Mouse (Mus musculus): ENCODE data around the gene Jak2.

Jak2 gene

GRCm38 (mm10) chr19:29267075-29267868, 15.6 kb downstream of the Jak2 start:
- 0 out of 2 replicates have a peak, but pooled peaks cover 2% of the 10 kb centered on the region for H3K36me3 ChIP-seq (ENCODE audit: control insufficient read depth, insufficient read depth, low read length, poor library complexity, severe bottlenecking)
- DNase-seq (ENCODE audit: low read depth, low spot score), result no peak
- no peaks in the 10 kb centered on the region for H3K27me3 ChIP-seq (ENCODE audit: control insufficient read depth, insufficient read depth, low read length, poor library complexity, severe bottlenecking)

GRCm38 (mm10) chr19:29268788-29269321, 17.2 kb downstream of the Jak2 start:
- no peak for DNase-seq (ENCODE audit: low read depth, low spot score)
- 0 out of 2 replicates have a peak, but pooled peaks cover 2% of the 10 kb centered on the region for H3K36me3 ChIP-seq (ENCODE audit: control insufficient read depth, insufficient read depth, low read length, poor library complexity, severe bottlenecking)
- no peaks in the 10 kb centered on the region for H3K27me3 ChIP-seq (ENCODE audit: control insufficient read depth, insufficient read depth, low read length, poor library complexity, severe bottlenecking)

GRCm38 (mm10) chr19:29270226-29270625, 18.6 kb downstream of the Jak2 start:
- peak; percentile 37 for DNase-seq (ENCODE audit: low read depth, low spot score)

GRCm38 (mm10) chr19:29271147-29271578, 19.5 kb downstream of the Jak2 start:
- peak; percentile 87 for DNase-seq (ENCODE audit: low read depth, low spot score)
- Histone ChIP-seq H3K36me3 (ENCODE audit: control insufficient read depth, insufficient read depth, low read length, poor library complexity, severe bottlenecking) (peaks cover 5% of the 10 kb centered on the region; the same call in 1 of the 2 replicates), H3K27me3 (ENCODE audit: control insufficient read depth, insufficient read depth, low read length, poor library complexity, severe bottlenecking) (no peaks in the 10 kb centered on the region)

More at GRCm38 (mm10) chr19:29270226-29270625, 18.6 kb downstream of the Jak2 start:
- peaks cover 2% of the 10 kb centered on the region; the same call in 1 of the 2 replicates for H3K36me3 ChIP-seq (ENCODE audit: control insufficient read depth, insufficient read depth, low read length, poor library complexity, severe bottlenecking)
- H3K27me3 ChIP-seq (ENCODE audit: control insufficient read depth, insufficient read depth, low read length, poor library complexity, severe bottlenecking), result no peaks in the 10 kb centered on the region

GRCm38 (mm10) chr19:29272011-29272809, 20.6 kb downstream of the Jak2 start:
- no peaks in the 10 kb centered on the region for H3K27me3 ChIP-seq (ENCODE audit: control insufficient read depth, insufficient read depth, low read length, poor library complexity, severe bottlenecking)
- peak; percentile 56 for DNase-seq (ENCODE audit: low read depth, low spot score)

GRCm38 (mm10) chr19:29276414-29276813, 24.8 kb downstream of the Jak2 start:
- Histone ChIP-seq H3K27me3 (ENCODE audit: control insufficient read depth, insufficient read depth, low read length, poor library complexity, severe bottlenecking) (no peaks in the 10 kb centered on the region), H3K36me3 (ENCODE audit: control insufficient read depth, insufficient read depth, low read length, poor library complexity, severe bottlenecking) (peaks cover 10% of the 10 kb centered on the region; the same call in 1 of the 2 replicates)
- DNase-seq (ENCODE audit: low read depth, low spot score), result no peak

More at GRCm38 (mm10) chr19:29272011-29272809, 20.6 kb downstream of the Jak2 start:
- H3K36me3 ChIP-seq (ENCODE audit: control insufficient read depth, insufficient read depth, low read length, poor library complexity, severe bottlenecking), result peaks cover 8% of the 10 kb centered on the region; the same call in 1 of the 2 replicates

- no peaks in the 10 kb centered on the region for H3K27me3 ChIP-seq (ENCODE audit: control insufficient read depth, insufficient read depth, low read length, poor library complexity, severe bottlenecking)
- DNase-seq (ENCODE audit: low read depth, low spot score), result no peak
- H3K36me3 ChIP-seq (ENCODE audit: control insufficient read depth, insufficient read depth, low read length, poor library complexity, severe bottlenecking), result peaks cover 16% of the 10 kb centered on the region
Measured at GRCm38 (mm10) chr19:29278944-29279587, 27.4 kb downstream of the Jak2 start.

- DNase-seq (ENCODE audit: low read depth, low spot score), result no peak
- Histone ChIP-seq H3K27me3 (ENCODE audit: control insufficient read depth, insufficient read depth, low read length, poor library complexity, severe bottlenecking) (no peaks in the 10 kb centered on the region), H3K36me3 (ENCODE audit: control insufficient read depth, insufficient read depth, low read length, poor library complexity, severe bottlenecking) (peaks cover 17% of the 10 kb centered on the region)
Measured at GRCm38 (mm10) chr19:29285451-29285869, 33.8 kb downstream of the Jak2 start.

GRCm38 (mm10) chr19:29287863-29288262, 36.2 kb downstream of the Jak2 start:
- Histone ChIP-seq H3K27me3 (ENCODE audit: control insufficient read depth, insufficient read depth, low read length, poor library complexity, severe bottlenecking) (no peaks in the 10 kb centered on the region), H3K36me3 (ENCODE audit: control insufficient read depth, insufficient read depth, low read length, poor library complexity, severe bottlenecking) (peaks cover 18% of the 10 kb centered on the region)
- peak; percentile 12 for DNase-seq (ENCODE audit: low read depth, low spot score)

- H3K36me3 ChIP-seq (ENCODE audit: control insufficient read depth, insufficient read depth, low read length, poor library complexity, severe bottlenecking), result peaks cover 16% of the 10 kb centered on the region
- no peak for DNase-seq (ENCODE audit: low read depth, low spot score)
- H3K27me3 ChIP-seq (ENCODE audit: control insufficient read depth, insufficient read depth, low read length, poor library complexity, severe bottlenecking), result no peaks in the 10 kb centered on the region
Measured at GRCm38 (mm10) chr19:29291532-29291931, 39.9 kb downstream of the Jak2 start.

GRCm38 (mm10) chr19:29292546-29292945, 40.9 kb downstream of the Jak2 start:
- no peaks in the 10 kb centered on the region for H3K27me3 ChIP-seq (ENCODE audit: control insufficient read depth, insufficient read depth, low read length, poor library complexity, severe bottlenecking)
- DNase-seq (ENCODE audit: low read depth, low spot score), result no peak
- H3K36me3 ChIP-seq (ENCODE audit: control insufficient read depth, insufficient read depth, low read length, poor library complexity, severe bottlenecking), result peaks cover 16% of the 10 kb centered on the region

GRCm38 (mm10) chr19:29294756-29295155, 43.1 kb downstream of the Jak2 start:
- H3K27me3 ChIP-seq (ENCODE audit: control insufficient read depth, insufficient read depth, low read length, poor library complexity, severe bottlenecking), result no peaks in the 10 kb centered on the region
- DNase-seq (ENCODE audit: low read depth, low spot score), result no peak
- H3K36me3 ChIP-seq (ENCODE audit: control insufficient read depth, insufficient read depth, low read length, poor library complexity, severe bottlenecking), result peaks cover 13% of the 10 kb centered on the region

- peaks cover 17% of the 10 kb centered on the region for H3K36me3 ChIP-seq (ENCODE audit: control insufficient read depth, insufficient read depth, low read length, poor library complexity, severe bottlenecking)
- no peaks in the 10 kb centered on the region for H3K27me3 ChIP-seq (ENCODE audit: control insufficient read depth, insufficient read depth, low read length, poor library complexity, severe bottlenecking)
- no peak for DNase-seq (ENCODE audit: low read depth, low spot score)
Measured at GRCm38 (mm10) chr19:29296166-29296565, 44.5 kb downstream of the Jak2 start.

- peaks cover 18% of the 10 kb centered on the region for H3K36me3 ChIP-seq (ENCODE audit: control insufficient read depth, insufficient read depth, low read length, poor library complexity, severe bottlenecking)
- DNase-seq (ENCODE audit: low read depth, low spot score), result no peak
- H3K27me3 ChIP-seq (ENCODE audit: control insufficient read depth, insufficient read depth, low read length, poor library complexity, severe bottlenecking), result no peaks in the 10 kb centered on the region
Measured at GRCm38 (mm10) chr19:29297366-29297765, 45.7 kb downstream of the Jak2 start.

Measured in splenic B cell, adult 2 months (primary cell).